Mouse (Mus musculus): ENCODE data around the gene Fam216b.

The Fam216b gene

GRCm38 (mm10) chr14:78043079-78043478 is 45.7 kb downstream of the Fam216b start:
- no peak for DNase-seq (ENCODE audit: low spot score in 2 of 2)

GRCm38 (mm10) chr14:78041886-78042526 is 46.8 kb downstream of the Fam216b start:
- no peak for DNase-seq (ENCODE audit: low spot score in 2 of 2)

- DNase-seq (ENCODE audit: low spot score in 2 of 2), result no peak
Measured at GRCm38 (mm10) chr14:78040643-78041042, 48.2 kb downstream of the Fam216b start.

GRCm38 (mm10) chr14:78038876-78039275 is 49.9 kb downstream of the Fam216b start:
- DNase-seq (ENCODE audit: low spot score in 2 of 2), result no peak
